Mouse (Mus musculus): ENCODE data around the gene Zcchc8.

DNA sequence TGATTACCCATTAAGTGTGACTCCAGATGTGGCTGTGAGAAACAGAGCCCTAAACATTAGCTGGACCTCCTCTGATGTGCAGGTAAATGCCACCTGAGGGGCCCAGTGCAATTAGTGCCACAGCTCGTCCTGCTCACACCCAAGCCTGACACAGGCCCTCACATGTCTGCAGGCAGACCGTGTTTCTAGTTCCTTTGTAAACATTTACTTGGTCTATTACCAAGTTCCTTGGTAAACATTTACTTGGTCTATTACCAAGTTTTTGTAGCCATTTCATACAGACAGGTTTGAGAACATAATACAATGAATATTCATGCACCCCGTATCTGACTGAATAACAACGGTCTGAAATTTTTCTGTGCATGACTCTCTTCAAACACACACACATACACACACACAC is 11.3 kb downstream of the Zcchc8 start:
- no peak for TF ChIP-seq CTCF (IDR thresholded peaks at IDR 0.05)
- no peak for TF ChIP-seq POLR2A (IDR thresholded peaks at IDR 0.05; ENCODE audit: insufficient read depth, low read depth, low read length)
- TF ChIP-seq EP300 (IDR thresholded peaks at IDR 0.05; ENCODE audit: insufficient read depth, low read depth, low read length), result no peak

Measured in heart, adult 2 months (tissue).